8 mouse cellular contexts compared by ENCODE assay signal in genomic region chr9:62782976-62783781, GRCm38 (mm10). TPM values are rescaled to one million over a fixed set of nuclear protein-coding genes. Genes with fewer than 3 reads are reported as not detected.
DNase-seq lines count a peak whose midpoint lies in the region; ATAC-seq and TF ChIP-seq lines count a peak whose summit lies in the region.

No protein-coding gene starts in this region.

- ATAC-seq in CD4-positive, CD25-positive, alpha-beta regulatory T cell, adult 4 months: no peak
- ATAC-seq in hindbrain, embryonic 14.5 days (ENCODE audit: low FRiP score): peak; percentile 88
- no peak for ATAC-seq in limb, embryonic 14.5 days (ENCODE audit: low FRiP score, low read depth)
- no peak for ATAC-seq in granulocyte monocyte progenitor cell, adult 5-6 weeks (replicated peaks; ENCODE audit: poor library complexity, severe bottlenecking)

- H3K79me2 ChIP-seq in C2C12 (ENCODE audit: control insufficient read depth, insufficient read depth): no peaks in the 10 kb centered on the region

- TF ChIP-seq CTCF in C2C12 (IDR thresholded peaks at IDR 0.05; ENCODE audit: control insufficient read depth, insufficient read depth, insufficient read length): peak; percentile 0
- TF ChIP-seq CTCF in cortical plate, adult 2 months (IDR thresholded peaks at IDR 0.05; ENCODE audit: extremely low read depth, insufficient read depth, low read length): peak; percentile 42; the same call in 1 of the 2 replicates

- H3K79me3 ChIP-seq in C2C12 (ENCODE audit: low read depth): no peaks in the 10 kb centered on the region

- H3K9ac ChIP-seq in hindbrain, embryonic 14.5 days: peak overlapping the region; percentile 9; the same call in 1 of the 2 replicates
- H3K9ac ChIP-seq in limb, embryonic 14.5 days (ENCODE audit: low read depth, low read length, severe bottlenecking): no peak overlapping the region

- no peaks in the 10 kb centered on the region for H3K36me3 ChIP-seq in C2C12 (ENCODE audit: control insufficient read depth, insufficient read depth)
- no peaks in the 10 kb centered on the region for H3K36me3 ChIP-seq in hindbrain, embryonic 14.5 days (replicated peaks; ENCODE audit: control insufficient read depth, insufficient read depth)
- no peaks in the 10 kb centered on the region for H3K36me3 ChIP-seq in limb, embryonic 14.5 days (ENCODE audit: control insufficient read depth, insufficient read depth, low read length)

- H3K27me3 ChIP-seq in C2C12 (ENCODE audit: control insufficient read depth, insufficient read depth, insufficient read length): no peaks in the 10 kb centered on the region
- H3K27me3 ChIP-seq in hindbrain, embryonic 14.5 days (ENCODE audit: control insufficient read depth, insufficient read depth, low read length): no peaks in the 10 kb centered on the region
- H3K27me3 ChIP-seq in limb, embryonic 14.5 days (ENCODE audit: control insufficient read depth, insufficient read depth, low read length): no peaks in the 10 kb centered on the region

- 35% methylated on average over 13 of the region's 16 CpGs for WGBS in hindbrain, embryonic 14.5 days
- WGBS in limb, embryonic 14.5 days: 47% methylated on average over 16 of the region's 16 CpGs

- DNase-seq in CD4-positive, CD25-positive, alpha-beta regulatory T cell, adult 2 months (ENCODE audit: low read depth, low spot score): peak; percentile 26
- DNase-seq in hindbrain, embryonic 14.5 days (ENCODE audit: low spot score): peak; percentile 68
- peak; percentile 31 for DNase-seq in limb, embryonic 14.5 days (ENCODE audit: low spot score)
- peak; percentile 48 for DNase-seq in ovary, postnatal 36 days (ENCODE audit: low spot score)

- H3K4me2 ChIP-seq in hindbrain, embryonic 14.5 days (replicated peaks): peak overlapping the region; percentile 22
- no peak overlapping the region for H3K4me2 ChIP-seq in limb, embryonic 14.5 days (replicated peaks; ENCODE audit: low read depth, low read length, severe bottlenecking)

- no peak overlapping the region for H3ac ChIP-seq in C2C12 (ENCODE audit: control insufficient read depth, insufficient read length, low read depth)

- peak; percentile 29; the same call in 1 of the 2 replicates for TF ChIP-seq POLR2A in cortical plate, adult 2 months (IDR thresholded peaks at IDR 0.05; ENCODE audit: extremely low read depth, insufficient read depth, low read length)
- TF ChIP-seq POLR2A in limb, embryonic 14.5 days (IDR thresholded peaks at IDR 0.05; ENCODE audit: borderline replicate concordance, extremely low read depth, insufficient read depth, insufficient read length): no peak

- no peaks in the 10 kb centered on the region for H3K9me3 ChIP-seq in hindbrain, embryonic 14.5 days (ENCODE audit: control insufficient read depth, low read length)
- H3K9me3 ChIP-seq in limb, embryonic 14.5 days (ENCODE audit: control insufficient read depth, low read length): no peaks in the 10 kb centered on the region

- H3K4me1 ChIP-seq in cortical plate, adult 2 months (ENCODE audit: control insufficient read depth, insufficient read depth, low read length): peaks cover 17% of the 10 kb centered on the region
- peaks cover 17% of the 10 kb centered on the region for H3K4me1 ChIP-seq in hindbrain, embryonic 14.5 days (replicated peaks; ENCODE audit: control insufficient read depth, insufficient read depth, low read length)
- H3K4me1 ChIP-seq in limb, embryonic 14.5 days (ENCODE audit: control insufficient read depth, insufficient read depth, low read length): no peaks in the 10 kb centered on the region

- H3K4me3 ChIP-seq in C2C12 (ENCODE audit: insufficient read depth, poor library complexity, severe bottlenecking): no peak overlapping the region
- no peak overlapping the region for H3K4me3 ChIP-seq in cortical plate, adult 2 months (ENCODE audit: insufficient read depth, low read length)
- no peak overlapping the region for H3K4me3 ChIP-seq in hindbrain, embryonic 14.5 days (replicated peaks; ENCODE audit: low read length)
- no peak overlapping the region for H3K4me3 ChIP-seq in limb, embryonic 14.5 days (replicated peaks; ENCODE audit: low read length)

- peak overlapping the region; percentile 85 for H3K27ac ChIP-seq in cortical plate, adult 2 months (ENCODE audit: insufficient read depth, low read length)
- peak overlapping the region; percentile 40 for H3K27ac ChIP-seq in hindbrain, embryonic 14.5 days
- no peak overlapping the region for H3K27ac ChIP-seq in limb, embryonic 14.5 days (replicated peaks; ENCODE audit: low read depth, low read length)

TF ChIP-seq in C2C12, 6 proteins besides CTCF, POLR2A, EP300 and RAD21:
- TF ChIP-seq MAX (IDR thresholded peaks at IDR 0.05): no peak
- TF ChIP-seq USF1 (IDR thresholded peaks at IDR 0.05; ENCODE audit: low read depth): no peak
- TF ChIP-seq FOSL1 (IDR thresholded peaks at IDR 0.05; ENCODE audit: insufficient read depth, low read length, poor library complexity, severe bottlenecking): no peak
- TF ChIP-seq CEBPB (IDR thresholded peaks at IDR 0.05; ENCODE audit: low read depth): no peak
- no peak for TF ChIP-seq MYOG (IDR thresholded peaks at IDR 0.05; ENCODE audit: control insufficient read depth, extremely low read depth, insufficient read length)
- no peak for TF ChIP-seq MYOD1 (IDR thresholded peaks at IDR 0.05; ENCODE audit: control insufficient read depth, insufficient read length, low read depth)

RNA-seq across cellular contexts. Expression of gene Fem1b, which starts 28.6 kb away (rescaled TPM):
- polyA plus RNA-seq in CD4-positive, CD25-positive, alpha-beta regulatory T cell, adult 4 months (2017; shearing (Covaris generic)): 1 to 10 TPM; 3.9 to 4.7 TPM
- 11.0 TPM for polyA plus RNA-seq in C2C12 (2012; fragmentation: generic; extraction: Trizol)
- polyA plus RNA-seq in cortical plate, adult 2 months (2012; rRNA removed): 41.9 and 42.6 TPM in 2 replicates
- 86.6 and 101 TPM in 2 replicates for polyA plus RNA-seq in hindbrain, embryonic 14.5 days (2014; fragmentation: Nextera tagmentation; extraction: Ambion mirVana)
- polyA plus RNA-seq in limb, embryonic 14.5 days (2012; rRNA removed): 20.7 and 21.2 TPM in 2 replicates
- polyA plus RNA-seq in limb, embryonic 14.5 days (2014; fragmentation: Nextera tagmentation; extraction: Ambion mirVana): 31.4 and 31.6 TPM in 2 replicates
- 22.2 and 27.5 TPM in 2 replicates for total RNA-seq in granulocyte monocyte progenitor cell, adult 5-6 weeks (2014; fragmentation: Nextera tagmentation)
- total RNA-seq in granulocyte monocyte progenitor cell, adult 5-6 weeks (2017): 43.9 and 53.9 TPM in 2 replicates

RNA-seq across cellular contexts. Expression of gene Cln6, which starts 55.4 kb away (rescaled TPM):
- polyA plus RNA-seq in CD4-positive, CD25-positive, alpha-beta regulatory T cell, adult 4 months (2017; shearing (Covaris generic)): 10 to 100 TPM in 1 of 2 experiments, 1 to 10 TPM in 1; 9.2 to 10.8 TPM
- polyA plus RNA-seq in C2C12 (2012; fragmentation: generic; extraction: Trizol): 14.2 TPM
- 15.3 and 15.9 TPM in 2 replicates for polyA plus RNA-seq in cortical plate, adult 2 months (2012; rRNA removed)
- 5.4 and 7.1 TPM in 2 replicates for polyA plus RNA-seq in hindbrain, embryonic 14.5 days (2014; fragmentation: Nextera tagmentation; extraction: Ambion mirVana)
- 57.5 and 74.5 TPM in 2 replicates for polyA plus RNA-seq in limb, embryonic 14.5 days (2012; rRNA removed)
- 24.4 and 25.6 TPM in 2 replicates for polyA plus RNA-seq in limb, embryonic 14.5 days (2014; fragmentation: Nextera tagmentation; extraction: Ambion mirVana)
- 61.8 and 79.0 TPM in 2 replicates for total RNA-seq in granulocyte monocyte progenitor cell, adult 5-6 weeks (2014; fragmentation: Nextera tagmentation)
- 17.0 and 20.7 TPM in 2 replicates for total RNA-seq in granulocyte monocyte progenitor cell, adult 5-6 weeks (2017)
